Mouse (Mus musculus): Measurements from ENCODE around the gene Mrm2. TPM values are rescaled to one million over a fixed set of nuclear protein-coding genes. Genes with fewer than 3 reads are reported as not detected.

Mrm2 gene
- 19.8 TPM for polyA plus RNA-seq (2017; shearing (Covaris generic))

GRCm38 (mm10) chr5:140331615-140332512 is at the start of gene Mrm2:
Gene Mrm2, minus strand, starts transcription at chr5:140331898.

GRCm38 (mm10) chr5:140321042-140321755 is 10.5 kb downstream of the Mrm2 start, which contains the start of the genes Mad1l1 and Nudt1:
Gene Mad1l1, minus strand, starts transcription at chr5:140321552.
Gene Nudt1, plus strand, starts transcription at chr5:140321656.

Other genes starting within 250 kb of the Mrm2 start
- gene Mad1l1, start 10.3 kb downstream of the Mrm2 start, polyA plus RNA-seq (2017; shearing (Covaris generic)): 30.5 TPM
- gene Nudt1, start 10.2 kb downstream of the Mrm2 start, polyA plus RNA-seq (2017; shearing (Covaris generic)): 27.0 TPM
- 2.5 TPM for gene Snx8, start 57.4 kb upstream of the Mrm2 start, polyA plus RNA-seq (2017; shearing (Covaris generic))
- gene Eif3b, start 87.4 kb upstream of the Mrm2 start, polyA plus RNA-seq (2017; shearing (Covaris generic)): 32.4 TPM
- gene Gm4869, start 113.7 kb upstream of the Mrm2 start, polyA plus RNA-seq (2017; shearing (Covaris generic)): not detected
- gene Chst12, start 173.7 kb upstream of the Mrm2 start, polyA plus RNA-seq (2017; shearing (Covaris generic)): 43.3 TPM
- gene Grifin, start 233.2 kb upstream of the Mrm2 start, polyA plus RNA-seq (2017; shearing (Covaris generic)): 4.2 TPM